Mouse (Mus musculus) hindbrain, embryonic 10.5 days (tissue): ENCODE results near the gene Adcyap1. TPM values are rescaled to one million over a fixed set of nuclear protein-coding genes. Genes with fewer than 3 reads are reported as not detected.

Experiments
- DNase-seq: peaks from one replicate; pipeline ENCODE4 v3.0.0-alpha.2; 2017; ENCODE audit warnings: low spot score
- H3K27ac ChIP-seq: fragments of 300-500 bp; sonication (generic); 2 replicates; pipeline ENCODE4 v1.5.1; 2016; ENCODE audit warnings: mild to moderate bottlenecking, moderate library complexity
- H3K27me3 ChIP-seq: fragments of 300-500 bp; sonication (generic); 2 replicates; pipeline ENCODE4 v1.6.1; 2016; ENCODE audit warnings: mild to moderate bottlenecking; ENCODE audit not compliant: poor library complexity, insufficient read depth, severe bottlenecking
- H3K36me3 ChIP-seq: fragments of 300-500 bp; sonication (generic); 2 replicates; pipeline ENCODE4 v1.6.1; 2016; ENCODE audit warnings: mild to moderate bottlenecking, moderate library complexity
- H3K4me1 ChIP-seq: fragments of 300-500 bp; sonication (generic); replicated peaks from 2 replicates; pipeline ENCODE4 v1.6.1; 2016; ENCODE audit warnings: mild to moderate bottlenecking
- H3K4me3 ChIP-seq: fragments of 300-500 bp; sonication (generic); 2 replicates; pipeline ENCODE4 v1.5.1; 2016; ENCODE audit warnings: mild to moderate bottlenecking, moderate library complexity
- H3K9me3 ChIP-seq: fragments of 300-500 bp; sonication (generic); 2 replicates; pipeline ENCODE4 v1.6.1; 2016; ENCODE audit warnings: mild to moderate bottlenecking, moderate library complexity
- WGBS: fragments of 180-500 bp; shearing (Covaris S2); methylation state at CpG from one replicate; pipeline ENCODE4 v1.1.7; 2016; 5-methylcytosine and 5-hydroxymethylcytosine counted together
- polyA plus RNA-seq: library from polyadenylated mRNA; unstranded; fragments of >200 nt; fragmentation: Nextera tagmentation; extraction: Ambion mirVana; gene quantifications from 2 replicates; pipeline ENCODE4 v1.2.1, GENCODE M21; 2016

Gene Adcyap1
- polyA plus RNA-seq, 1 experiment from 2014 or later = 13.6 TPM

DNA sequence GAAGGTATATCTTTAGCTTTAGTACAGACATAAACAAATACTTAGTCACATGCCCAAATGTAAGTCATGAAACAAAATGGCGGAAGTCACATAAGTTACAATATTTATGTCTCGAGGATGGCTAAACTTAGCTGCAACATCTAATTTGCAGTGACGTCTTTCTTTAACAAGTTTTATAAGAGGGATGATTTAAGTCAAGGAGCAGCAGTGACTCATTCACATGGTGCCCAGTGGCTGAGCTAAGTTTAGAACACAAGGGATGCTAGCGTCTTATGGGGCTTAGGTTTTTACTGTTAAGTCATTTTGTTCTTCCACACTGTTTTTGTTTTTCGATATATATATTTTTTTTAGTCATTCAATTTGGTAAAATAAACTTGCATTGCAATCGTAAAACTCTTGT is 19.0 kb downstream of the Adcyap1 start:
- DNase-seq = no peak
- Histone ChIP-seq H3K27ac (no peak overlapping the region), H3K9me3 (no peaks in the 10 kb centered on the region), H3K4me3 (no peak overlapping the region), H3K4me1 (no peaks in the 10 kb centered on the region), H3K36me3 (no peaks in the 10 kb centered on the region), H3K27me3 (no peaks in the 10 kb centered on the region)
- WGBS = 91% methylated on average over 6 of the region's 6 CpGs

DNA sequence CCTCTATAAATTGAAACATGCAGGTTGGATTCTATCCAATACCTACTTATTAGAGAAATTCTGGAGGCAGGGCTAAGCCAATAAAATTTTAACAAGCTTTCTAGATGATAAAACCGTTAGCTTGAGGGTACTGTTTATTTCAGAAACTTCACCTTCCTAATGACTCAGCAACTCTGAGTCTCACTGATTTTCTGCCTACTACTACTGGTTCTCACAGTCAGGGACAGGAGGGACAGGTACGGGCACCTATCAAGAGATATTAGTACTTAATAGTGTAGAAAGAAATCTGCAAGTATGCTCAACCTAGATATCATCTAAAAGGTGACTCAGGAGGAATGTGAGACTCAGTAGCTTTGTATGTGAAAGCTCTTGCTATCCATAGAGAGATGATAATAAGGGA is 19.8 kb downstream of the Adcyap1 start:
- no peak for DNase-seq
- no peaks in the 10 kb centered on the region for H3K27me3 ChIP-seq
- no peak overlapping the region for H3K4me3 ChIP-seq
- whole genome bisulfite sequencing = 87% methylated on average over 2 of the region's 2 CpGs
- H3K4me1 ChIP-seq = no peaks in the 10 kb centered on the region
- H3K36me3 ChIP-seq = no peaks in the 10 kb centered on the region
- no peaks in the 10 kb centered on the region for H3K9me3 ChIP-seq
- H3K27ac ChIP-seq = no peak overlapping the region

DNA sequence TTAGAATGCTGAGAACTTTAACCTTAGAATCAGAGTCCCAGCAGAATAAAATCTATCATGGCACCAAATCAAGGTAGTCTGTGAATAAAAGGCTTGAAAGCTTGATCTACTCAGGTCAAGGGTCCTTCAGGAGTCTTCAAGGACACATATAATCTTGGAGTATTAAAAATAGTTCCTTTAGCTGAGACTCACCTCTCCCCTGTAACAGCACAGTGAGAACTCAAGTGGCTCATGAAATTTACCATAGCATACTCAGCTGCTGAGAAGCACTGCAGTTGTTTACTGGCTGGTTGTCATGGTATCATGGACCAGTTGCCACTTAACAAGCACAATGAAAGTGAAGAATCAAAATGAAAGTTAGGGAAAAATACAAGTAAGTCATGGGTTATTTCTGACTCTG is 38.5 kb downstream of the Adcyap1 start:
- H3K27me3 ChIP-seq = no peaks in the 10 kb centered on the region
- no peaks in the 10 kb centered on the region for H3K36me3 ChIP-seq
- H3K4me3 ChIP-seq = no peak overlapping the region
- DNase-seq = no peak
- no peaks in the 10 kb centered on the region for H3K4me1 ChIP-seq
- no peak overlapping the region for H3K27ac ChIP-seq
- H3K9me3 ChIP-seq = no peaks in the 10 kb centered on the region
